Mouse (Mus musculus) heart, embryonic 15.5 days (tissue): ENCODE results near the gene Pum2. TPM values are rescaled to one million over a fixed set of nuclear protein-coding genes. Genes with fewer than 3 reads are reported as not detected.
"Not testable (repeated sequence)": the region's sequence is repeated elsewhere in the genome, so short reads cannot be mapped to it uniquely, and the experiment has no call there.

Source experiments
- ATAC-seq: fragments of 200-750 bp; cut with Nextera tagmentation; replicated peaks from 2 replicates; pipeline ENCODE4 v1.8.0; 2017; ENCODE audit warnings: low read depth, moderate TSS enrichment; ENCODE audit not compliant: insufficient number of reproducible peaks, insufficient read depth, low FRiP score
- H3K27ac ChIP-seq: fragments of 300-500 bp; sonication (generic); 2 replicates; pipeline ENCODE4 v1.5.1; 2015; ENCODE audit warnings: mild to moderate bottlenecking, inconsistent platforms
- H3K27me3 ChIP-seq: fragments of 300-500 bp; sonication (generic); 2 replicates; pipeline ENCODE4 v1.6.1; 2015; ENCODE audit warnings: inconsistent platforms
- H3K36me3 ChIP-seq: fragments of 300-500 bp; sonication (generic); 2 replicates; pipeline ENCODE4 v1.6.1; 2015; ENCODE audit warnings: mild to moderate bottlenecking, inconsistent platforms
- H3K4me1 ChIP-seq: fragments of 300-500 bp; sonication (generic); replicated peaks from 2 replicates; pipeline ENCODE4 v1.6.1; 2015; ENCODE audit warnings: inconsistent platforms
- H3K4me2 ChIP-seq: fragments of 300-500 bp; sonication (generic); 2 replicates; pipeline ENCODE4 v1.6.1; 2015; ENCODE audit warnings: inconsistent platforms, mild to moderate bottlenecking, moderate library complexity
- H3K4me3 ChIP-seq: fragments of 300-500 bp; sonication (generic); 2 replicates; pipeline ENCODE4 v1.5.1; 2015; ENCODE audit warnings: mild to moderate bottlenecking, inconsistent platforms
- H3K9ac ChIP-seq: fragments of 300-500 bp; sonication (generic); 2 replicates; pipeline ENCODE4 v1.6.1; 2015; ENCODE audit warnings: mild to moderate bottlenecking, inconsistent platforms
- H3K9me3 ChIP-seq: fragments of 300-500 bp; sonication (generic); replicated peaks from 2 replicates; pipeline ENCODE4 v1.6.1; 2016; ENCODE audit warnings: inconsistent platforms
- WGBS: fragments of 180-500 bp; shearing (Covaris S2); methylation state at CpG from one replicate; pipeline ENCODE4 v1.1.7; 2015; ENCODE audit warnings: mixed read lengths; 5-methylcytosine and 5-hydroxymethylcytosine counted together
- polyA plus RNA-seq: library from polyadenylated mRNA; unstranded; fragments of >200 nt; fragmentation: Nextera tagmentation; extraction: Ambion mirVana; gene quantifications from 2 replicates; pipeline ENCODE4 v1.2.1, GENCODE M21; 2015

Gene Pum2
- polyA plus RNA-seq, 1 experiment from 2014 or later = 24.4 TPM

DNA sequence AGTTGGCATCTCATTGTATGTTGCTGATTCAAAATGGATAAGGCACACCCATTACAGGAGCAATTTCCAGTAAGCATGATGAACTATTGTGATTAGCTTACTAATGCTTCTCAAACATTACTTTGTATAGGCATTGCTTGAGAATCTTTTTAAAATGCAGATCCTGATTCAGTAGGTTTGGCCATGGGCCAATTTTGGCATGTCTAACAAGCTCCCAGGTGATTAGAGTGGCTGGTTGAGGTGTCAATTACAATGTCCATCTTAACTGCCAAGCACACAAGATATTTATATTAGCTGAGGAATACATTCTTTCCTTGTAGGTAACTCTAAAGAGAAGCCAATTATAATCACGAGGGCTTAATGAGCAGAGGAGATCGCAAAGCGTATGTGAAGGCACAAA is 4.1 kb upstream of the Pum2 start:
- Histone ChIP-seq H3K9me3 (no peaks in the 10 kb centered on the region), H3K36me3 (no peaks in the 10 kb centered on the region), H3K27ac (peak overlapping the region; percentile 58), H3K9ac (no peak overlapping the region), H3K27me3 (no peaks in the 10 kb centered on the region), H3K4me3 (no peak overlapping the region), H3K4me1 (peaks cover 10% of the 10 kb centered on the region), H3K4me2 (no peak overlapping the region)
- ATAC-seq = no peak
- 45% methylated on average over 3 of the region's 3 CpGs for WGBS

DNA sequence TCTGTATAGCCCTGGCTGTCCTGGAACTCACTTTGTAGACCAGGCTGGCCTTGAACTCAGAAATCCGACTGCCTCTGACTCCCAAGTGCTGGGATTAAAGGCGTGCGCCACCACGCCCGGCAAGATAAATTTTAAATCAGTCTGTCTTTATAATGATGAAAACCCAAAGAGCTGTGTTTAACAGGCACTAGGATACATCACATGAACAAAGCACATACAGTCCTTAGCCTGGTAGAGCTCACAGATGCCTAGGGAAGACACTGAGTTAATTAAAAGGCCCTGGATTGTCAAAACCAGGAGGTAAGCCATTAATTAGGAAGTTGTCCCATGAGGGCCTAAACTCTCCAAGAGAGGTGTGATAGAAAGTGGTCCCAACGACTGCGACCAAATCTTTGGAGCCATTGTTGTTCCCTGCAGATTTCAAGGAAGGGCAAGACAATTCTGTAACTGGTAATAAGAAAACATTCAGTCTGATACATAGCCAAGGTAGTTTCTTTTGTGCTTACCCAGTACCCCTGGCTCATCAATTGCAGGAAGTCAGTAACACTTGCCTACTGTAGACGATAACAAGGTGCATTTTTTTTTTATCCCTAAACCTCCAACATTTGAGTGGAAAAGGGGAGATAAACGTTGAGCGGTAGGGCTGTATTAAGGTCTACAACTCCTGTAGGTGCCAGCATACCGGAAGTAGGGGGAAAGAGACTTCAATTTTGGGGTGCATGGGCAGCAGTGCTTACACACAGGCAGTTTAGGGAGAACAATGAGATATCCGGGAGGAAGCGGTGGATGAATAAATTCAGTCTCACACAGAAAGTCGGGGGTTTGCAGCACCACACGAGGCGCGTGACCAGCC is 587 bp upstream of the Pum2 start:
- H3K4me3 ChIP-seq = peak overlapping the region; percentile 97
- peak overlapping the region; percentile 66 for H3K4me2 ChIP-seq
- H3K9ac ChIP-seq = peak overlapping the region; percentile 61
- WGBS = 39% methylated on average over 17 of the region's 17 CpGs
- H3K4me1 ChIP-seq = peaks cover 29% of the 10 kb centered on the region
- H3K27me3 ChIP-seq = no peaks in the 10 kb centered on the region
- H3K27ac ChIP-seq = peak overlapping the region; percentile 82
- H3K36me3 ChIP-seq = no peaks in the 10 kb centered on the region
- ATAC-seq = no peak; the same call in 1 of the 2 replicates
- H3K9me3 ChIP-seq = no peaks in the 10 kb centered on the region

DNA sequence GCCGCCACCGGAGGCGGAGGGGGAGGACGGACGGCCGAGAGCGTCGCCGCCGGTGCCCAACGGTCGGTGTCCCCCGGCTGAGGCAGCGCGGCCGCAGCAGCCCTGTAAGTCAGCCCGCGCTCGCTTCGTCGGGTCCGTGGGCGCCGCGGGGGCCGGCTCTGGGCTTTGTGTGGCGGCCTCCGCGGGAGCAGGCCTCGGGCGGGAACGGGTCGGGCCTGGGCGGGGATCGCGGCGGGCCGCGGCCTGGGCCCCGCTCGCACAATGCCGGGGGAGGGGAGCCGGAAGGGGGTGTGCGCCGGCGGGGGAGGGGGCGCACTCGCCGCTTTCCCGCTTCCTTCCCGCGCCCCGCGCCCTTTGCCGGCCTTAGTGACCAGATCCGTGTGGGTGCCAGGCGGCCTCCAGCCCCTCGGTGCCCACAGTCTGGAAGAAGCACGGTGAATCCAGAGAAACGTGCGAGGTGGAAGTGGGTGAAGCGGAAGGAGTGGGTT is 487 bp downstream of the Pum2 start:
- Histone ChIP-seq H3K4me1 (peaks cover 27% of the 10 kb centered on the region), H3K36me3 (no peaks in the 10 kb centered on the region), H3K9me3 (no peaks in the 10 kb centered on the region), H3K4me3 (peak overlapping the region; percentile 97), H3K4me2 (peak overlapping the region; percentile 63), H3K9ac (peak overlapping the region; percentile 100), H3K27me3 (no peaks in the 10 kb centered on the region), H3K27ac (peak overlapping the region; percentile 97)
- 0% methylated on average over 37 of the region's 62 CpGs for WGBS
- peak; percentile 78 for ATAC-seq

DNA sequence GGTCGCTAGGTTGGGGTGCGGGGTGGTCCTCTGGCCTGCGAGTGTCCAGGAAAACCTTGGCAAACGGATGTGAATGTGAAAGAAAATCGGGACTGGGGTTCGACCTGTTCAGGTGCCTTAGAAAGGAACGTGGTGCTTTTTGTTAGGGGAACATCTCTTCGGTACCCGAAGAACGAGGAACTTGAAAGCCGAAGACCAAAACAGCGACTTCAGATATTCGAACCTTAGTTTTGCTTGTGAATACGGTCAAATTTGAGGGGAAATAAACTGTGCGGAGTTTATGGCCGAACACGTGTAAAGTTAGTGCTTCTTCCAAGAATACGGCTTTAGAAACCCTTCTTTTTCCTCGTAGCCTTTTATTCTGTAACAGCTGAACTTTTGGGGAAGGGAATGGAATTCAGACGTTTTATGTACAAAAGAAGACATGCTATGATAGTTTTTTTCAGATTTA is 982 bp downstream of the Pum2 start:
- Histone ChIP-seq H3K9me3 (no peaks in the 10 kb centered on the region), H3K27me3 (no peaks in the 10 kb centered on the region), H3K4me3 (peak overlapping the region; percentile 97), H3K27ac (peak overlapping the region; percentile 97), H3K4me2 (peak overlapping the region; percentile 63), H3K9ac (peak overlapping the region; percentile 100), H3K4me1 (peaks cover 25% of the 10 kb centered on the region), H3K36me3 (no peaks in the 10 kb centered on the region)
- ATAC-seq = no peak
- 0% methylated on average over 20 of the region's 20 CpGs for WGBS

DNA sequence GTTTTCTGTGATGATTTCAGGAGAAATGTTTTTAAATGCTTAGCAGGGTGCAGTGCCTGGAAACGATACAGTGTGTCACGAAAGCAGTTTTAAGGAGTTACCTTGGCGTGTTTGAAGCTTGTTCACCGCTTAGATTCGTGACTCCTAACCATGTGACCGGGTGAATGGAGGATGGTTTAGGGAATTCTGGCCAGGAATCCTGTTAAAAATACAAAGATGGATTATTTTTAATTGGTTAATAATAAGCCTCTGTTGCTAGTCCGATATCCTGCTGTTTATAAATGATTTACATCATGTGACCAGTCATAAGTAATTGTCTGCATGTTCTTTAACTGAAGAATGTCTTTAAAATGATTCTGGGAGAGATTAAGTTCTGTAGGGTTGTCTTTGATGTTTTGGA is 1.4 kb downstream of the Pum2 start:
- H3K4me1 ChIP-seq = peaks cover 22% of the 10 kb centered on the region
- H3K27me3 ChIP-seq = no peaks in the 10 kb centered on the region
- H3K4me2 ChIP-seq = peak overlapping the region; percentile 63
- H3K4me3 ChIP-seq = peak overlapping the region; percentile 97
- H3K9me3 ChIP-seq = no peaks in the 10 kb centered on the region
- H3K9ac ChIP-seq = peak overlapping the region; percentile 100
- ATAC-seq = no peak
- no peaks in the 10 kb centered on the region for H3K36me3 ChIP-seq
- under 1% methylated on average over 7 of the region's 7 CpGs for WGBS
- H3K27ac ChIP-seq = peak overlapping the region; percentile 97; the same call in 1 of the 2 replicates

DNA sequence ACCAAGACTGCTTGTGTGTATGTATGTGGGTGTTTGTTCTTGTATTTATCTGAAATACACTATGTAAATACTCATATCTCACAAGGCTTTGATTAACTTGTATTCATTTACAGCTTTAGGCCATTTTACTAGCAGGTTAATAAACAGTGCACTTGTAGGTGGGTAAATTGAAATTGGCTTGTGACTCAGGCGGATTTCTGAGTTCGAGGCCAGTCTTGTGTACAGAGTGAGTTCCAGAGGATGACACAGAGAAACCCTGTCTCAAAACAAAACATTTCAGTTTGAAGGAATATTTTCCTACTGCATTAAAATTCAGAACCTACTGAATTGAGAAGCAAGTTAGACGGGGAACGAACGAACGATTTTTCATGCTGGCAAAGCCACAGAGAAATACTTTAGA is 2.4 kb downstream of the Pum2 start:
- no peak for ATAC-seq
- Histone ChIP-seq H3K4me3 (peak overlapping the region; percentile 30), H3K27me3 (no peaks in the 10 kb centered on the region), H3K36me3 (no peaks in the 10 kb centered on the region), H3K27ac (no peak overlapping the region), H3K9ac (0 out of 2 replicates have a peak overlapping the region, but pooled peaks have one; percentile 17), H3K9me3 (no peaks in the 10 kb centered on the region), H3K4me1 (peaks cover 26% of the 10 kb centered on the region), H3K4me2 (peak overlapping the region; percentile 63)
- WGBS = 62% methylated on average over 6 of the region's 6 CpGs

DNA sequence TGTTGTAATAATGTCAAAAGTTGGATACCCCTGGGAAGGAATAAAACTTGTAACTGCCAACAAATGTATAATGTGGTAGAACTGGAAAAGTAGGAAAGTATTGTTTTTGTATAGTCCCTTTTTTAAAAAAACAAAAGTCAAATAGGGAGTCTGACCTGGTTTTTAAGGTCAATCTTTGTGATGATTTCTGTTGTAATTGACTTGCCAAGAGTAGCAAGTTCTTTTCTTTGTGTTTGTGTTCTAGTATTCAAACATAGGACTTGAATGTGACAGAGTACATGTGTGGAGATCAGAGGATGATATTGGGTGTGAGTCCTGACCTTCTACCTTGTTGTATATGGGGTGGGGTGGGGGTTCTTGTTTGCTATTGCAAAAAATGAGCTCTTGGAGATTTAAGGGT is 4.0 kb downstream of the Pum2 start:
- no peak overlapping the region for H3K4me2 ChIP-seq
- H3K9me3 ChIP-seq = no peaks in the 10 kb centered on the region
- no peaks in the 10 kb centered on the region for H3K36me3 ChIP-seq
- ATAC-seq = no peak
- peaks cover 30% of the 10 kb centered on the region for H3K4me1 ChIP-seq
- no peak overlapping the region for H3K9ac ChIP-seq
- H3K4me3 ChIP-seq = no peak overlapping the region
- no peak overlapping the region for H3K27ac ChIP-seq
- no peaks in the 10 kb centered on the region for H3K27me3 ChIP-seq

DNA sequence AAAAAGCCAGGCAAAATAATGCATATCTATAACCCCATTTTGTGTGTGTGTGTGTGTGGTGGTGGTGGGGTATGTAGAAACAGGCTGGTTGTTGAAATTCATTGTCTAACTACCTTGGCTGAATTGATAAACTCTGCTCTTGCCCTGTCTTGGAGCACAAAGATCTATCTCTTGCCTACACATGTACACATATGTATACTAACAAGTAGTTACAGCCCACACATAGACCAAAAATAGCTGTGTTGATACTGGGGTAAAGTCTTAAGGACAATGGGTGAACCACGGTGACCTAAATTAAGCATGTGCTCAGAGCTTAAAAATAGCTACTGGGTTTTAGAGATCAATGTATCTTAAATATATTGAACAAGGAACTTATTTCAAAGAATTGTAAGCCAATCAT is 10.3 kb downstream of the Pum2 start:
- no peaks in the 10 kb centered on the region for H3K9me3 ChIP-seq
- peaks cover 25% of the 10 kb centered on the region for H3K4me1 ChIP-seq
- WGBS = 45% methylated on average over 1 of the region's 1 CpGs
- no peak for ATAC-seq
- H3K4me2 ChIP-seq = 0 out of 2 replicates have a peak overlapping the region, but pooled peaks have one; percentile 23
- no peaks in the 10 kb centered on the region for H3K27me3 ChIP-seq
- no peaks in the 10 kb centered on the region for H3K36me3 ChIP-seq
- H3K9ac ChIP-seq = no peak overlapping the region
- peak overlapping the region; percentile 23 for H3K27ac ChIP-seq
- H3K4me3 ChIP-seq = no peak overlapping the region

DNA sequence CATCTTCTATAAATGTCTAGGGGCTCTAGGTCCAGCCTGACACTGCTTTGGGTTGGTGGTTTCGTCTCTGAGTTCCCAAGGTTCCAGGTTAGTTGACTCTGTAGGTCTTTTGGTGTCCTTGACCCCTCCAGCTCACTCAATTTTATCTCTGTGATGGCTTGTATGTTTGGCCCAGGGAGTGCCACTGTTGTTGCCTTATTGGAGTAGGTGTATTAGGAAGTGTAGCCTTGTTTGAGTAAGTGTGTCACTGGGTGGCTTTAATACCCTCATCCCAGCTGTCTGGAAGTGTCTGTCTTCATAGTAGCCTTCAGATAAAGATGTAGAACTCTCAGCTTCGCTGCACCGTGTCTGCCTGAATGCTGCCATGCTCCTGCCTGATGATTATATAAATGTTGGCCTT is 11.1 kb downstream of the Pum2 start:
- no peaks in the 10 kb centered on the region for H3K36me3 ChIP-seq
- no peak overlapping the region for H3K4me2 ChIP-seq
- H3K27ac ChIP-seq = peak overlapping the region; percentile 23
- H3K27me3 ChIP-seq = no peaks in the 10 kb centered on the region
- H3K9ac ChIP-seq = no peak overlapping the region
- no peak for ATAC-seq
- no peaks in the 10 kb centered on the region for H3K9me3 ChIP-seq
- no peak overlapping the region for H3K4me3 ChIP-seq
- WGBS = 59% methylated on average over 3 of the region's 3 CpGs
- H3K4me1 ChIP-seq = peaks cover 23% of the 10 kb centered on the region

DNA sequence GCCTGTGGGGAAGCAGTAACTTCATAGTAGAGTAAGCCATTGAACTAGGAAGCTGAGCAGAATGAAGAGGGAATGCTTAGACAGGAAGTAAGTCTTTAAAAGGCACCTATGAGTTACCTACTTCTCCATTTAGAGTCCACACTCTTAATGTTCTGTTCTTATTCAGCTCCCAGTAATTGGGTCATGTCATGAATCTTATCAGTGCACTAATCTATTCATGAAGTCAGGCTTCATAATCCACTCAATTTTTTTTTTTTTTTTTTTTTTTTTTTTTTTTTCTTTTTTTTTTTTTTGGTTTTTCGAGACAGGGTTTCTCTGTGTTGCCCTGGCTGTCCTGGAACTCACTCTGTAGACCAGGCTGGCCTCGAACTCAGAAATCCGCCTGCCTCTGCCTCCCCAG is 15.9 kb downstream of the Pum2 start:
- H3K4me3 ChIP-seq, H3K36me3 ChIP-seq, H3K27ac ChIP-seq, H3K4me1 ChIP-seq, H3K9ac ChIP-seq, ATAC-seq, H3K9me3 ChIP-seq, H3K4me2 ChIP-seq, H3K27me3 ChIP-seq: not testable (repeated sequence)
- WGBS = 91% methylated on average over 3 of the region's 3 CpGs

DNA sequence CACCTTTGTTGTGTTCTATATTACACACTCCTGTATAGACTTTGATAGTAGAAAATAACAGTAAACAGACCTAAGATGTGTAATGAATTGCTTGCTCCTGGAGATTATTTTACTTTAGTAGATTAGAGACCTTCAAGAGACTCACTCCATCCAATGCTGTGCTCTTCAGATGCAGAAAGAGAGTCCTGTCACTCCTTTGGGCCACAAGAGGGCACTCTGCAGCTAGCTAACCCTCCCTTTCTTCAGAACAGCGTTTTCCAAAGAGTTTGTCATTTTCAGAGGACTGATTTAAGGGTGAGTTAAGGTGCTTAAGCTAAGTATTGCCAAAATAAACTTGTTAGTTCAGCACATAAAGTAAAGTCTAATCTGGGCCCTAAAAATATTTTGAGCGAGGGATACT is 25.0 kb downstream of the Pum2 start:
- ATAC-seq = no peak
- Histone ChIP-seq H3K4me2 (no peak overlapping the region), H3K9me3 (no peaks in the 10 kb centered on the region), H3K9ac (no peak overlapping the region), H3K36me3 (peaks cover 8% of the 10 kb centered on the region; the same call in 1 of the 2 replicates), H3K27me3 (no peaks in the 10 kb centered on the region), H3K4me3 (no peak overlapping the region), H3K27ac (no peak overlapping the region), H3K4me1 (no peaks in the 10 kb centered on the region)
- WGBS = 58% methylated on average over 2 of the region's 2 CpGs

DNA sequence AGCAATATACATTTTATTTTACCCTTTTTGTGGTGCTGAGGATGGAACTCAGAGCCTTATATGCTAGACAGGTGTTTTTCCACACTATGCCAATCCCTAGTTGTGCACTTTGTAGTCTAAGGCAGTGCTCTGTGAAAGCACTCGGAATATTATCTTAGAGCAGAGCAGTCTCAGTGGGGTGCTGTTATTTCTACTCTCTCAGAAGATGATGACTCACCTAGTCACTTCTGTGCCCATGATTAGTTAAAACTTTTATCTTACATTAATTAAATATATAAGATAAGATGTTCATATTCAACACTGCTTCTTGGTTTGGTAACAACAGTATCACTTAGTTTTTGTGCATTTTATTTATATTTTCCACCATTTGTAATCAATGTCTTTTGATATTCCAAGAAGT is 30.1 kb downstream of the Pum2 start:
- Histone ChIP-seq H3K4me1 (no peaks in the 10 kb centered on the region), H3K27ac (no peak overlapping the region), H3K27me3 (no peaks in the 10 kb centered on the region), H3K9me3 (no peaks in the 10 kb centered on the region), H3K36me3 (peaks cover 25% of the 10 kb centered on the region), H3K9ac (no peak overlapping the region), H3K4me2 (no peak overlapping the region), H3K4me3 (no peak overlapping the region)
- no peak for ATAC-seq
- 34% methylated on average over 1 of the region's 1 CpGs for WGBS
